Mouse (Mus musculus) cerebellum, adult 8-10 months (tissue): Measurements from ENCODE around the gene Polr1d.
A peak's percentile ranks its signal among the peaks of the same experiment; 100 is the strongest.

Experiments used
- DNase-seq: peaks from one replicate; pipeline ENCODE4 v3.0.0; 2022

Polr1d gene

GRCm38 (mm10) chr5:147090256-147090963 is 13.6 kb downstream of the Polr1d start:
- DNase-seq, result peak; percentile 79

DNA sequence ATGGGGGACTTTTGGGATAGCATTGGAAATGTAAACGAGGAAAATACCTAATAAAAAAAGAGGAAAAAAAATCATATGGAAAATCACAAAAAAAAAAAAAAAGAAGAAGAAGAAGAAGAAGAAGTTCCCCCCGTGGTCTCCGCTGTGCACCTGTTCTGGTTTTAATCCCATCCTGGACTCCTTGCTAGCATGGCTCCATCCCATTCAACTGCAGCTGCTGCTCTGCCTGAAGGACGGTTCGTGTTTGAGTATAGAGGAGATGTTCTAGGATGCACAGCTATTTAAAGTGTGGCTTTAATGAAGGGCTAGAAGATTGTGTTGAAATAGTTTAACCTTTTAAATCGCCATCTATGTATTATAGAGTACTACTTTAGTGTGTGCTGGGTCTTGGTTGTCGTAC is 15.6 kb downstream of the Polr1d start:
- no peak for DNase-seq

DNA sequence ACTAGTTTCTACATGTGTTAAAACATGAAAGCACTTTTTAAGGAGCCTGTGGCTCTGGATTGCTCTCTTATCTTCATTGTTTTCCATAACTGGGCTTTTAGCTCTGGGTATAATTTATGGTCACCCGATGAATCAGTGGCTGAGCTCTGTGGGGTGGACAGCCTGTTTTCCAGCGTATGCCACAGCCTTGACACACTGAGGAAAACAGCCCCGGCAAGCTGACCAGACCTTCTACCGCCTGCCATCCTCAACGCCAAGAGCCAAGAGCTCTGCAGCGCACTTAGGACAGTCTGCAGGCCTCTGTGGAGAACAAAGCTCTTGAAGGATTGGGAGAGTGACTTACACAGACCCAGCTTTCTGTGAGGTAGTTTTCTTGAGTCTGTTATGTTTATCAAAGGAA is 17.4 kb downstream of the Polr1d start:
- no peak for DNase-seq

DNA sequence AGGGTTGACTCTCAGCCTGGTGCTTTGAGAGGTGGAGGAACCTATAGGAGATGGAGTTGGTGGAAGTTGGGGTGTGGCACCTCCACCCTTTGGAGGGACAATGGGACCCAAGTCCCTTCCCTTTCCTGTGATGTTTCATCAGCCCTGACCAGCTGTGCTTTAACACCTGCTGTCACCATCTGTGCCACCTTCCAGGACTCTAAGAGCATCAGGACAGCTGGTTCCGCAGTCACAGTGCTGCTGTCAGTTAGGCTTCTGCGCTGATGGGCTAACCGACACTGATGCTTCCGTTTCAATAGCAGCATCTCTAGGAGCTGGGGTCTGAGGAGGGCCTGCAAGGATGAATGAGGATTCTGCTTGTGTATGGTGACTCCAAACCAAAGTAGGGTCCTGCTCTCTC is 19.7 kb downstream of the Polr1d start:
- no peak for DNase-seq

GRCm38 (mm10) chr5:147098667-147099066 is 21.8 kb downstream of the Polr1d start:
- DNase-seq, result no peak

GRCm38 (mm10) chr5:147100180-147100579 is 23.3 kb downstream of the Polr1d start:
- no peak for DNase-seq

GRCm38 (mm10) chr5:147102295-147102694 is 25.4 kb downstream of the Polr1d start:
- no peak for DNase-seq

DNA sequence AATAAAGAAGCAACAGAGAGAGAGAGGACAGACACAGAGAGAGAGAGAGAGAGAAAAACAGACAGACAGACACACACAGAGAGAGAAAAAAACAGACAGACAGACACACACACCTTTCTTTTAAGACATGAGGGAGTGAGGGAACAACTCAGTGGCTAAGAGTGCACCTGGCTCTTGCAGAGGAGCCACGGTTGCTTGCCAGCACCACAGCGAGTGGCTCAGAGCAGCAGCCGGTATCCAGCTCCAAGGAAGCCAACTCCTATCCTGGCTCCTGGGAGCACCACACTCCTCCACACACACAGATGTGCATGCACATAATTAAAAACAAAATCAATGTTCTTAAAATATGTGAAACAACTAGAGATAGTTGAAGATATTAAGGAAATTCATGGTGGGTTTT is 30.4 kb downstream of the Polr1d start:
- no peak for DNase-seq

- DNase-seq, result no peak
These were observed 32.2 kb downstream of the Polr1d start for GRCm38 (mm10) chr5:147108861-147109591.

DNA sequence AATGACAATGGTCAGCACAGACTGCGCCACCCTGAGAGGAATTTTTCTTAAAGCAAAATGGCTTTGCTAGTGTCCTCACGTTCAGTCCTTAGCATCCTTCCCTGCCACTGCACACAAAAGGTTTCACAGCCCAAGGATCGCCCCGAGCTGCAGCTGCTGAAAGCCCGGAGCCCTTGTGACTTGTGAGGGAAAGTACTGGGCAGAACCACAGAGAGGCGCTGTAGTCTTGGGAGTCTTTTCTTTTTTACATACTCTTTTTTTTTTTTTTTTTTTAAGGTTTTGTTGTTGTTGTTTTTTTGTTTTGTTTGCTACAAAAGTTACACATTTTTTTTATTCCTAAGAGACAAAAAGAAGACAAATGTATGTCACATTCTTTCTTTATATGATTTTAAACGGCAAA is 37.9 kb downstream of the Polr1d start:
- no peak for DNase-seq

DNA sequence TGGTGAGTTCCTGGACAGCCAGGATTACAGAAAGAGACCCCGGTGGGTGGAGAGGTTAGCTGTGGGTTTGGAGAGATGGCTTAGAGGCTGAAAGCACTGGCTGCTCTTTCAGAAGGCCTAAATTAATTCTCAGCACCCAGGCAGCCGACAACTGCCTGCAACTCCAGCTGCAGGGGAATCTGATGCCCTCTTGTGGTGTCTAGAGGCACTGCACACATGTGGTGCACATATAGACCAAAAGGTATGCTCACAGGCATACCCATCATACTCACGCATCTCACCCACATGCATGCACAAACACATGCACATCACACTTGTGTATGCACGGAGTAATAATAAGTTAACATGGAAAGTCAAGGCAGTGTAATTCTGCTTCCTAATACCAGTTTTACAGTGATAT is 38.8 kb downstream of the Polr1d start:
- no peak for DNase-seq

- no peak for DNase-seq
These were observed 40.2 kb downstream of the Polr1d start for GRCm38 (mm10) chr5:147117027-147117426.

DNA sequence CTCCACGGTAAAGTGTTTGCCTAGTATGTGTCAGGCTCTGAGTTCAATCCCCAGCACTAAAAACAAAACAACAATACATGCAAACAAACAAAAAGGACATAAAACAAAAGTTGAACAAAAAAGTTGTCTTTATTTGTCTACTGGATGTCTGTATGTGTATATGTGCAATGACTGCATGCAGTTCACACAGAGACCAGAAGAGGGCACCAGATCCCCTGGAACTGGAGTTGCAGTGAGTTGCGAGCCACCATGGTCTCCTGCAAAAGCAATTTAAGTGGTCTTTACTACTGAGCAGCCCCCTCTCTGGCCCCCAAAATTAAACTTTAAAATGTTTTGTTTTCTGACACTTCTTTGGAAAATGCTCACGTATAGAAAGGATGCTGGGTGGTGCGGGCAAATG is 44.3 kb downstream of the Polr1d start:
- no peak for DNase-seq

DNA sequence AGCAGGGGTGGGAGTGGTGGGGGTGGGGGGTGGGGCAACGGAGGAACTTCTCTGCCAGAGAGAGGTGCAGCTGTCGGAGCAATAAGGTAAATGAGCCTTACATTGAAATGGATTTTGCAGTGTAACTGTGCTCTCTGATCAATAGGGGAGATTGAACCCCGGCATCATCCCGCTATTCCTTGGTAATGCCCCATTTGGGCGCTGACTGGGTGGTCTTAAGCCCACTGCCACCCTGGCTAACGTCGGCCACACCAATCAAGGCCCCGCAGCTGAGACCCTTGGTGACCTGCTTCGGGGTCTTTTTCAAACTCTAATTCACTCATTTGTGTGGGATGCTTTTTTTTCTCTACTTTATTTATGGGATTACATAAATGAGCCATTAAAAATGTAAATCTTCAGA is 47.9 kb downstream of the Polr1d start:
- no peak for DNase-seq

GRCm38 (mm10) chr5:147125542-147126185 is 48.8 kb downstream of the Polr1d start:
- DNase-seq, result no peak

DNA sequence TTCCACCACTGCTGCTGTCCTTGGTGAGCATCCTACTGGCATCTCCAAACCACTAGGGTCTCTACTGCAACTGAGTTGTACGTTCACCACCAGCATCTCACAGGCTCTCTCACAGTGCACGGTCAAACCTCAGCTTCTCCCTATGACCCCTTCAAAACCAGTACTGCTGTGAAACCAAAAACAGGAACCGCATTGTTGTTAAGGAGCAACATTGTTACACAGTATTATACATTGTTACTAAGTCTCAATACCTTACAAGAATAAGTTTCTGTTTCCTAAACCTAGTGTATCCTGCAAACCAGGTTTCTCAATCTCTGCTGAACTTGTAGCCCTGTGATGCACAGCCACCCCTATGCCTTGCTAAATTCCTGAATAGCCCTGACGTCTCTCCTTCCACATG is 51.0 kb downstream of the Polr1d start:
- DNase-seq, result no peak

- no peak for DNase-seq
These were observed 52.6 kb downstream of the Polr1d start for GRCm38 (mm10) chr5:147129484-147129883.

DNA sequence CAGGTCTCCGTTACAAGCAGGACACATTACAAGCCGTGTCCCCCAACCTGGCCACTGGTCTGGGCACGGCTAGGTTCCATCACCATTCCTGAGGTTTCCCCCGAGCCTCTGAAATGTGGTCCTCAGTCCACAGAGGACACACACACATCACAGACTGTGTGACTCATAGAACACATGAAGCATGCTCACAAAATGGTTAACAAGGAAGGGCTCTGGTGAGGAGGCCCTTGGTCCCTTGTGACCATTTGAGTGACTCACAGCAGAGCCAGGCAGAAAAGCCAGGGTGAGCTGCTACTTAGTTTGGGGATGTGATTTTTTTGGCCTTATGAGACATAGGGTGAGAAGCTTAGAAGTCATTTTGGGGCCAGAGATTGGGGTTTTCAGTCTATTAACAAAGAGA is 55.1 kb downstream of the Polr1d start:
- DNase-seq, result no peak

DNA sequence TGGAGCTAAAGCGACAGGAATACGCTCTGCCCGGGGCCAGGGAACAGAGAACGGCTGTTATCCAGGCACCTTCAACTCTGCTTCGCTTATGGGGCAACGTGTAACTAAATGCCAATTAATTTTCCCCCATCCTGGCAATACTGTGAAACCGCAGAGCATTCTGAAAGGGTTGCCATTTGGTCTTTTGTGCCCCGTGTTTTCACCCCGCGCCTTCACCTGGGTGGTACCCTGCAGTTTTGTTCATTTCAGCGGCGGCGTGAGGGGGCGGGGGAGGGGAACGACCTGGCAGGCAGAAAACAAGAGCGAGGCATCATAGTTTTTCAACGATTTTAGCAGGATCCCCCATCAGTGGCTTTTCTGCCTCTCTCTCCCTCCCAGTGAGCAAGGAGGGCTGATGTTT is 56.8 kb downstream of the Polr1d start:
- DNase-seq, result no peak

DNA sequence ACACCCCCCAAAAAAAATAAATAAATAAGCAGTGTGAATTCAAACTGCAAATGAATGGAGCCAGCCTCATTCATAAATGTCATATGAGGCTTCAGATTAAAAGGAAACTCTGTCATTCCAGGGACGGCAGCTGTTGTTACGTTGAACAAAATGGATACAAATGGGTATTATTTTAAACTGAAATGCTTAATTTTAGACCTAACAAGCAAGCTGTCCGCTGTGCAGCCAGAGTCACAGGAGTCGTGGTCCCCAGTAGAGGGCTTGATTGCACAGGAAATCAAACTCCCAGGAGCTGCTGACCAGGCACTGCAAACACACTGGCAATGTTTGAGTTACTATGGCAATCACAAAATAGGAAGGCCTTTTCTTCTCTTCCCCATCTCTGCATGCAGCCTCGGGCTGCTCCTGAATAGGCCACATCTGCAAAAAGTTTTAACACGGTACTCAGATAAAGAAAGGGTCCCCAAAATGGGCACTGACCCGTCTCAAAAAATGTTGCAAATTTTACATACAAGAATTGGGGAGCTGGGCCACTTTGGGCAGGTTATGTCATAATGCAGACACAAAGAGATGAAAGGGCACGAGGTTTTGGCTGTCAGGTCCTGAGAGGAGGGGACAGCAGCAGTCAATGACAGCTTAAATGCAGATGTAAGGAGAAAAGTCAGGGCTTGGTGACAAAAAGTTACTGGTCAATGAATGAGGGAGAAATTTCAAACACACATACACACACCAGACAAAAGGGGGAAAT is 57.7 kb downstream of the Polr1d start:
- no peak for DNase-seq

GRCm38 (mm10) chr5:147135089-147135446 is 58.2 kb downstream of the Polr1d start:
- DNase-seq, result no peak

- no peak for DNase-seq
These were observed 59.1 kb downstream of the Polr1d start for GRCm38 (mm10) chr5:147135994-147136393.

GRCm38 (mm10) chr5:147147340-147147739 is 70.5 kb downstream of the Polr1d start:
- DNase-seq, result no peak
